Mouse (Mus musculus) spleen, adult 2 months (tissue): ENCODE measurements at regions not wholly inside any gene's neighbourhood (a gene's known extent, or its start where the extent isn't known, plus 50 kb on each side); places are given as distances from the start of the nearest gene placed in this dataset.

Experiments used
- DNase-seq, 2 experiments: peaks; one replicate each; pipeline versions ENCODE4 v3.0.0 to v3.0.0-alpha.2; 2012 to 2021; ENCODE audit warnings: low spot score in 2 of 2, low read depth in 1 of 2
- H3K27ac ChIP-seq: fragments of 200-500 bp; 2 replicates; pipeline ENCODE4 v1.5.1; 2012; ENCODE audit warnings: low read length, inconsistent platforms; ENCODE audit not compliant: insufficient read depth
- H3K27me3 ChIP-seq: fragments of 200-500 bp; 2 replicates; pipeline ENCODE4 v1.6.1; 2012; ENCODE audit warnings: mild to moderate bottlenecking, moderate library complexity, low read length, inconsistent platforms; ENCODE audit not compliant: control insufficient read depth, insufficient read depth
- H3K36me3 ChIP-seq: fragments of 200-500 bp; 2 replicates; pipeline ENCODE4 v1.6.1; 2012; ENCODE audit warnings: mild to moderate bottlenecking, low read length, inconsistent platforms; ENCODE audit not compliant: control insufficient read depth, insufficient read depth
- H3K4me1 ChIP-seq: fragments of 200-500 bp; 2 replicates; pipeline ENCODE4 v1.6.1; 2011; ENCODE audit warnings: inconsistent platforms; ENCODE audit not compliant: control insufficient read depth, insufficient read depth, insufficient read length
- H3K4me3 ChIP-seq: fragments of 200-500 bp; 2 replicates; pipeline ENCODE4 v1.5.1; 2011; ENCODE audit warnings: mild to moderate bottlenecking, inconsistent platforms; ENCODE audit not compliant: insufficient read depth, insufficient read length; ENCODE audit errors: extremely low read depth
- CTCF ChIP-seq: fragments of 200-500 bp; IDR thresholded peaks from 2 replicates; pipeline ENCODE4 v1.5.1; 2011; ENCODE audit warnings: mild to moderate bottlenecking, inconsistent platforms; ENCODE audit not compliant: insufficient read depth, insufficient read length, insufficient replicate concordance; ENCODE audit errors: extremely low read depth
- POLR2A ChIP-seq: fragments of 200-500 bp; IDR thresholded peaks from 2 replicates; pipeline ENCODE4 v1.6.1; 2011; ENCODE audit warnings: low read depth, low read length, inconsistent platforms
- WGBS: fragments of 180-500 bp; shearing (Covaris S2); methylation state at CpG from one replicate; pipeline ENCODE4 v1.1.7; 2018; 5-methylcytosine and 5-hydroxymethylcytosine counted together

DNA sequence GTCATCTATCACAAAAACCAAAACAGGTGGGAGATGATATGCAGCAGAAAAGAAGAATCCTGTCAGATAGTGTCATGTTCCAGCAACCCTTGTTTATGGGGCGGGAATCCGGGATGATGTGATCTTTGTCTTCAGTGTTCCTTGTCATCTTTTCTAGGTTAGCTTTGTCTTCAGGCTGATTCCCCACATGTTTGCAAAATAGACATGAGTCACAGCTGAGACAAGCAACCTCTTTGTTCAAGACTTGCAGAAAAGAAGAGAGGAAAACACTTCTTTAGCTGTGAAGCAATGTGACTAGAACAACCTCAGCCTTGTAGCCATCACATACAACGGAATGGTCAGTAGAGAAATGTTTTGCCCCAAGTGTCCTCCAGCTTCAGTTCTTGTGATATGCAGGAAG is 77.8 kb downstream of the Spry2 start:
- Histone ChIP-seq H3K27ac (no peak overlapping the region), H3K4me1 (no peaks in the 10 kb centered on the region), H3K36me3 (no peaks in the 10 kb centered on the region), H3K4me3 (no peak overlapping the region), H3K27me3 (no peaks in the 10 kb centered on the region)
- TF ChIP-seq POLR2A (no peak), CTCF (no peak)
- DNase-seq, result no peak
- WGBS, result 92% methylated on average over 3 of the region's 3 CpGs

DNA sequence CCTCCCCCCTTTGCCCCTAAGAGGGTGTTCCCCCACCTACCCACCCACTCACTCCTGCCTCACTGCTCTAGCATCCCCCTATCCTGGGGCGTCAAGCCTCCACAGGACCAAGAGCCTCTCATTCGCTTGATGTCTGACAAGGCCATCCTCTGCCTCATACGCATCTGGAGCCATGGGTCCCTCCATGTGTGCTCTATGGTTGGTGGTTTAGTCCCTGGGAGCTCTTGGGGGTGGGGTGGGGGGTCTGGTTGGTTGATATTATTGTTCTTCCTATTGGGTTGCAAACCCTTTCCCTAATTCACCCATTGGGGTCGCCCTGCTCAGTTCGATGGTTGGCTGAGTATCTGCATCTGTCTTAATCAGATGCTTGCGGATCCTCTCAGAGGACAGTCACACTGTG is 79.1 kb downstream of the Spry2 start:
- no peak for TF ChIP-seq CTCF
- no peak for TF ChIP-seq POLR2A
- H3K27me3 ChIP-seq, result no peaks in the 10 kb centered on the region
- no peaks in the 10 kb centered on the region for H3K4me1 ChIP-seq
- DNase-seq, result no peak
- no peaks in the 10 kb centered on the region for H3K36me3 ChIP-seq
- no peak overlapping the region for H3K4me3 ChIP-seq
- no peak overlapping the region for H3K27ac ChIP-seq
- WGBS, result 95% methylated on average over 6 of the region's 6 CpGs

DNA sequence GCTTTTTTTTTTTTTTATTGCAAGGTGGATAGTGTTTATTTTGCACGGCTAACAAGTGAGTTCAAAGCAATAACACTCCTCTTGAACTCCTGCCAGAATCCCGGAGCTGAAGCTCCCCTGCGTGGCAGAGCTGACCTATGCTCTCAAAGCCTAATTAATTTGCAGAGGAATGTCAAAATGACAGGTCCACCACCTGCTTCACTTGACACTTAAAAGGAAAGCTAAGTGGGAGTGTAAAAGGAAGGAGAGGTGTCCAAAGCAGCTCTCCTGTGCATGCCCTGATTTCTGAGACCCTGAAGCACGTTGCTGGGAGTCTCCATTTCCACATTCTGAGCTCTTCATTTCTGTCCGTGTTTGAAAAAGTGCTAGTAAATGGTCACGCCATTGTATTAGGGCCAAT is 80.8 kb downstream of the Spry2 start:
- no peak for DNase-seq
- no peaks in the 10 kb centered on the region for H3K27me3 ChIP-seq
- 33% methylated on average over 6 of the region's 6 CpGs for WGBS
- no peaks in the 10 kb centered on the region for H3K36me3 ChIP-seq
- H3K4me1 ChIP-seq, result no peaks in the 10 kb centered on the region
- no peak overlapping the region for H3K27ac ChIP-seq
- no peak overlapping the region for H3K4me3 ChIP-seq
- TF ChIP-seq CTCF (no peak), POLR2A (no peak)

DNA sequence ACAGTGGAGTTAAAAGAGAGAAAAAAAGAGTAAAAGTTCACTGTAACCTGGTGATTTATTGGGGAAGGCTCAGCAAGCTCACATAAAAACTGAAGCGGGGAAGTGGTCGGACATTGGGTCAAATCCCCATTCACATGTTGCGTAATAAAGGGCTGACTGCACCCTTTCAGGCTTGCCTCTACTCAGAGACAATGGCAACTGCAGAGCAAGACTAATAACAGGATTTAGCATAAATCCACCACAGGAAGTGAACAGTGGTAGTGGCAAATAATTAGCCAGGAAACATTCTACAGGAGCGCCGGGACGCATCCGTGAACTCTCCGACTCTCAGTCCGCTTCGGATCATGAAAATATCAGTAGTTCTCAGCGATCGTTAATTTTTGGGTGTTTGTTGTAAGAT is 81.3 kb downstream of the Spry2 start:
- WGBS, result 12% methylated on average over 12 of the region's 12 CpGs
- Histone ChIP-seq H3K4me3 (no peak overlapping the region), H3K4me1 (no peaks in the 10 kb centered on the region), H3K27ac (no peak overlapping the region), H3K27me3 (no peaks in the 10 kb centered on the region), H3K36me3 (no peaks in the 10 kb centered on the region)
- DNase-seq, result no peak
- TF ChIP-seq POLR2A (no peak), CTCF (no peak)

DNA sequence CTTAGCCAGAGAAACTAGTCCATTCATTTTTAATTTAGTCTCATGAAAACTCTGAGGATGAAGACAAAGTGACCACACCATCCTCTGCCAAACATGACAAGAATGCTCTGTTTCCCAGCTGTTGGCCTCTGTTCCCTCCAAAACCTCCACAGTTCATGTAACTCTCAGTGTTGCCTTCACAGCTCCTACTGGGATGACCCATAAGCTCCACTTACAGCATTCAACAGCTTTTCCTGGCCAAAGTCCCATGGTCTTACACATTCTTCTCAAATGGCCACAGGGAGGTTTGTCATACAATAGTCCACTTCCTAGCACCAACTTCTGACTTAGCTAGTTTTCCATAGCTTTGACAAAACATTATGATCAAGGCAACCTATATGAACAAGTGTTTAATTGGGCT is 83.0 kb downstream of the Spry2 start:
- H3K27me3 ChIP-seq, result no peaks in the 10 kb centered on the region
- H3K4me1 ChIP-seq, result no peaks in the 10 kb centered on the region
- no peak overlapping the region for H3K27ac ChIP-seq
- DNase-seq, result no peak
- no peak for TF ChIP-seq POLR2A
- no peak for TF ChIP-seq CTCF
- H3K4me3 ChIP-seq, result no peak overlapping the region
- H3K36me3 ChIP-seq, result no peaks in the 10 kb centered on the region

DNA sequence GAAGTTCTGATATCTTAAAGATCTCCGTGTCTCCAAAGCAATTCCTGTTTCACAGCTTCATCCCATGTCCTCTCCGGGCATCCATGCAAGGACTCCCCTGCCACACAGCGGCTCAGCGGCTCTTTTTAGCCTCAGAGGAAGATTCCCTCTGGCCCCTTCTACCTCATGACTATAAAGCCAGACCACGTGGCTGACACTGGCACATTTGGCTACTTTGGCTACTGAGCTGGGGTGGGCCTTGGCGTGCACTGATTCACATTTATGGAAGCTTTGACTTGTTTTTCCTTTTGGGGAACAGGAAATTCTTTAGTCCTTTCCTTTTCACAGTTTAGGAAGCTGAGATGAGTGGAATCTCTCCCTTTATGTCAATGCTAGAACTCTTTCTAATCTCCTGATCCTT is 83.5 kb downstream of the Spry2 start:
- DNase-seq, result no peak
- TF ChIP-seq CTCF (no peak), POLR2A (no peak)
- no peaks in the 10 kb centered on the region for H3K36me3 ChIP-seq
- no peak overlapping the region for H3K4me3 ChIP-seq
- H3K27me3 ChIP-seq, result no peaks in the 10 kb centered on the region
- H3K27ac ChIP-seq, result no peak overlapping the region
- 92% methylated on average over 6 of the region's 6 CpGs for WGBS
- no peaks in the 10 kb centered on the region for H3K4me1 ChIP-seq

DNA sequence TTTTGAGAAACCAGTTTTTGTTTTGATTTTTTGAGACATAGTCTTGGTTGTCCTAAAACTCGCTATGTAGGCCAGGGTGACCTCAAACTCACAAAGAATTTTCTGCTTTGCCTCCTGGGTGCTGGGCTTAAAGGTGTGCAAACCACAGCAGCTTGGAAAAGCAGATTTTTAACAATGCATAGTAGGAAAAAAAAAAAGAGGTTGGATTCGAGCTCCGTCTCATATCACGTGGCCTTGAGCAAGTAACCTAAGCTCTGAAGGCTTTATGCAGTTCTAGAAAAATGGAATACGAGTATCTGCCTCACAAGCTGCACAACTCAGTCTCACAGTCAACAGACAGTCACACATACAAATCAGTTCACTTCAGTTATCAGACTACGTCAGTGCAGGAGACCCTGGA is 90.9 kb downstream of the Spry2 start:
- 87% methylated on average over 6 of the region's 6 CpGs for WGBS
- TF ChIP-seq POLR2A (no peak), CTCF (no peak)
- no peak overlapping the region for H3K4me3 ChIP-seq

DNA sequence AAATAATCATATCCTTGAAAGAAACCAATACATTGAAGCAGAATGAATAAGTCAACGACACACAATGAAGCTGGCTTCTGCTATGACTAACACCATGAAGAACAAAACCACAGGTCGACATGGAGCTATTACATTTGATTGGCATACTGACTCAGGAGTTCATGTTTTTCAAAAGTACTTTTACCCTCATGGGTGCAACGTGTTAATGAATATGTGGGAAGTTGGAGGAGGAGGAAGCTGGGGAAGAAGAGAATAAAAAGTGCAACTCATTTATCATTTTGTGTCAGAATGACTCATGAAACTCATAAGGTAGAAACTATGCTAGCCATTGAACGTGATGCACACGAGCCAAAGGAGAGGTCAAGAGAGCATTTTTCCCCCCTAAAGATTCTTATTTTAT is 91.3 kb downstream of the Spry2 start:
- H3K27ac ChIP-seq, result no peak overlapping the region
- 33% methylated on average over 5 of the region's 5 CpGs for WGBS
- H3K36me3 ChIP-seq, result no peaks in the 10 kb centered on the region
- H3K4me3 ChIP-seq, result no peak overlapping the region
- no peak for TF ChIP-seq POLR2A
- TF ChIP-seq CTCF, result no peak
- no peaks in the 10 kb centered on the region; the same call in 1 of the 2 replicates for H3K4me1 ChIP-seq
- no peaks in the 10 kb centered on the region for H3K27me3 ChIP-seq
- no peak for DNase-seq

More for the DNA sequence above, 90.9 kb downstream of the Spry2 start:
- Histone ChIP-seq H3K36me3 (no peaks in the 10 kb centered on the region), H3K27me3 (no peaks in the 10 kb centered on the region), H3K4me1 (no peaks in the 10 kb centered on the region; the same call in 1 of the 2 replicates), H3K27ac (no peak overlapping the region)
- DNase-seq, result no peak
